Mouse (Mus musculus) adrenal gland, adult 2 months (tissue): ENCODE measurements at regions not wholly inside any gene's neighbourhood (a gene's known extent, or its start where the extent isn't known, plus 50 kb on each side); places are given as distances from the start of the nearest gene placed in this dataset.

Experiments used
- DNase-seq: peaks from one replicate; pipeline ENCODE4 v3.0.0; 2021

DNA sequence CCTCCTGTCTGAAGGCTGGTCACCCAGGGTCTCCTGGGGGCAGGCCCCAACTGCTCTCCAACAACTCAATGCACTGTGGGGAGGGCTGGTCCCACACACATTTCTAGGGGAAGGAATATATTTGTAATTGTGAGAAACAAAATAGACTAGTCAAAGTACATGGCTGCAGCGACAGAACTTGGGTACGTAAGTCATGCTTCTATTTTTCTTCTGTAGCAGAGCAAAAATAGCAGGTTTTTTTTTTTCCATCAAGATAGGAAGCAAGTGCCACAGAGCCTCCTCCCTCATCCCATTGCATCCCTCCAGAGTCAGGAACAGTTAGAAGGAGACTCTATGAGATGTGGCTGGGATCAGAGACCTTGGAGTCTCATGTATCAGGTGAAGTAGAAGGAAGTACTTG lies 124.9 kb upstream of the Tnr start:
- no peak for DNase-seq

DNA sequence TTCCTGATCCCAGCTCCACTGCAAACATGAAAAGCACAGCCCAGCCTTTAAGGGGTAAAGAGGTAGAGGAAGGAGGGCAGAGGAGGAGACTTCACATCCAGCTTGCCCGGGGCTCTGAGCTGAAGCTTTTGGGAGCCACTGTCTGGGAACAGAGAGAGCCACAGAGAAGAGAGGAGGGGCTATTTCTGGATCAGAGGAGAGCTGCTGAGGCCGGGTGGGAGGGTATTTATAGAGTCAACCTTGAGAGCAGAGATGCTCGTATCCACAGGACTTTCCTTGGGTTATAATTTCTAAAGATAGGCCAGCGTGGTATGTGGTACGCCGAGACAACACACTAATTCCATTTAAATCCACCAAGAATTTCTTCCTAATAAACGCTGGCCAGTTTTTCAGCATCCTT lies 117.3 kb upstream of the Tnr start:
- DNase-seq = no peak

DNA sequence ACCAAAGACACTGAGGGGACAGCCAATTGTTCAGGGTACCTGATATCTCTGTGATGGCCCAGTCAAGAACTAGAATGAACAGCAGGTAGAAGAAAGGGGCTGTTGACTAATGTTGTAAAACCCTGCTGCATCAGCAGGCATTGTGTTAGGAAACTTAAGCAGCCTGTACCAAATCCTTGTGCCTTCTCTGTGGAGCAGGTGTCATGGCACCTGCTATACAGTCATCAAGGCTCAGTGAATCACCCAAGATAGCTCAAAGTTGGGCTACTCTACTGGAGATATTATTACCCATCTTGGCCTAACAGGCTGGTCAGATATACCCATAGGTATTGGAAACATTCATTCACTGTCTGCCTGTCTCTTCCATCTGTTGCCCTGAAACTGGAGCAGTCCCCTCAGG lies 116.8 kb upstream of the Tnr start:
- no peak for DNase-seq

DNA sequence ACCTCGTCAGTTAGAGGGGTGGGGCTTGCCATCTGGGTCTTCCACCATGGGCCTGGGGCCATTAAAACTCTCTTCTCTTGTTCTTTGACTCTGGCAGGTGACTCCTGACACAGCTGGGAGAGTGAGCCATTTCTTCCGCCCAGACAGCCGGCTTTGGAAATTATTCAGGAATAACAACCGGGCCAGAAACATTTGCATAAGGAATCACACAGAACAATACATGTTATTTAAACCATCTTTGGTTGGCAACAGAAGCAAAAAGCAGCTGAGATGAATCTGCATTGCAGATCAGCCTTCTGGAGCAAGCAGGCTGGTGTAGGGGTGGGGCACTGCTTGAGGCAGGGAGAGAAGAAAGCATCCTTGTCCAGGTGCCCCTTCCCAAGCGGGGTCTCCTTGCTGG lies 110.2 kb upstream of the Tnr start:
- DNase-seq = no peak

GRCm38 (mm10) chr1:159415656-159416055 lies 107.9 kb upstream of the Tnr start:
- no peak for DNase-seq

- peak; percentile 61 for DNase-seq
These were observed 106.4 kb upstream of the Tnr start for GRCm38 (mm10) chr1:159417176-159417575.

DNA sequence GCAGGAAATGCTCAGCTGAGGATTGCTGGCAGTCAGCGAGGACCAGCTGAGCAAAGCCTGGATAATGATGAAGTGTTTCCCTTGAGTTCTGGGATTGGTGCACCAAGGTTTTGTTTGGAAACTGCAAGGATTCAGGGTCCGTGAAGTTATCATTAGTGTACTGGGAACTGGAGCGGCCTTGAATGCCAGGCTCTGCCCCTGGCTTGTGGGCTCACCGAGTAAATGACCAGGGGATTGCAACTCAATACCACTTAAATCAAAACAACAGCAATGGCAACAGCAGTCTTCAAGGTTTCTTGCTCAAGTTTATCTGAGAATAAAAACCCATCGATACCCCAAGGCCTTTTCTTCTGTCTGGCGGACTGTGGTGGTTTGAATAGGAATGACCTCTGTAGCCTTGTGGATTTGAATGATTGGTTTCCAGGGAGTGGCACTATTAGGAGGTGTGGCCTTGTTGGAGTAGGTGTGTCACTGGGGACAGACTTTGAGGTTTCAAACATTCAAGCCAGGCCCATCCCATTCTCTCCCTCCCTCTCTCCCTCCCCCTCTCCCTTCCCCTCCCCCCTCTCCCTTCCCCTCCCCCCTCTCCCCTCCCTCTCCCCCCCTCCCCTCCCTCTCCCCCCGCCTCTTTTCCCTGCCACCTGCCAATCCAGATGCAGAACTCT lies 104.1 kb upstream of the Tnr start:
- peak; percentile 35 for DNase-seq

DNA sequence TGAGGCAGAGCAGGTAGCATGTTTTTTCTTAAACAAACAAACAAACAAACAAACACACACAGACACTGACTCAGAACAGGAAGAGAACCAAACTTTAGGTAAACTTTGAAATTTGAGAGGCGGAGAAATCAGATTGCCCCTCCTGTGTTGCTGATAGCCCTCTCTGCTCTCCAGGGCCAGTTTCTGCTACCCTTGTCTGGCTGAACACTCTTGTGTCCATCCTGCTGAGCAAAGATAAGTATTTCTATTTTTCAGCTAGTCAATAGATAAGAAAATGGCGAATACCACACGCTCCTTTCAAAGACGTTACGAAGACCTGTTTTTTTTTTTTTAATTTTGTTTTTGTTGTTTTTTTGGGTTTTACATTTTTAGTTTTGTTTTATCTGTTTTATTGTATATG lies 103.4 kb upstream of the Tnr start:
- DNase-seq = no peak

DNA sequence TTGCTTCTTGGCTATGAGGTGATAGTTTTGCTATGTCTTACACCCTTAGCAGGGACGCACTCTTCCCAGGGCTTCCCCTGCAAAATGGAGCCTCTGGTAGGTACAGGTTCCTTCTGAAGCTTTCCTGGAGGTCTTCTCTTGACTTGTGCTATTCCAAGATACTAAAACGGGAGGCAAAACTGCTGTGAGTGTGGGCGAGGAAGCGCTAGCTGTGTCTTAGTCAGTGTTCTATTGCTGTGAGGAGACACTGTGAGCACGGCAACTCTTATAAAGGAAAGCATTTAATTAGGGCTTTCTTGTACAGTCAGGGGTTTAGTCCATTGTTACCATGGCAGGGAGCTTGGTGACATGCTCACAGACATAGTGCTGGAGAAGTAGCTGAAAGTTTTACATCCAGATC lies 99.9 kb upstream of the Tnr start:
- no peak for DNase-seq

- DNase-seq = no peak
These were observed 93.6 kb upstream of the Tnr start for GRCm38 (mm10) chr1:159429926-159430325.

DNA sequence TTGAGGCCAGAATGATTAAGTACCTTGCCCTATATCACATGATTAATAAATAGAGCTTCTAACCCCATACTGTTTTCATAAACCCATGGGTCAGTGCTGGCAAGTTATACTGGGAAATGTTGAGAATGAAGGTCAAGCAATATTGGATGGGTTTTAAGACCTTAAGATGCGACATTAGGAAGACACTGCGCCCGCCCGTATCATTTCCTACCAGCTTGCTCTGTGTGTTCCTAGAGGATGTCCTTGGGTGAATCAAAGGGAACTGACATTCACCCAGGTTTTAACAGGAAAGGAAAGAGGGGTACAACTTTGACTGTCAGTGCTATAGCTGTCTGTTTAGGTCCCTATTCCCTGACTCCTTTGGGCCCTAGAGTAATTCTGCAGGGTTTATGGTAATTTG lies 90.0 kb upstream of the Tnr start:
- no peak for DNase-seq

GRCm38 (mm10) chr1:159440770-159441169 lies 82.8 kb upstream of the Tnr start:
- no peak for DNase-seq

DNA sequence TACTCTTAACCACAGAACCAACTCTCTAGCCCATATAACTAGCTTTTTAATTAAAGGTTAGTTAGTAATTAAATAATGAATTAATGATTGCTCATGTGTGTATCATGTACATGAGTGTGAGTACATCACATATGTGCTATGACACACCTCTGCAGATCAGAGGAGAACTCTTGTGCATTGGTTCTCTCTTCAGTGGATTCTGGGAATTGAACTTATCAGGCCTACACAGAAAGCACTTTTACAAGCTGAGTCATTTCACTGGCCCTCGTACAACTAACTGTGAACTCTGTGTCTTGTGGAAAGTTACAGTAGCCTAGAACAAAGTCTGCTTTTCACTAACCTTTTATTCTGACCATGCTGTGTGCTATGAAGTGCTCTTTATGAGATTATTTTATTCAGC lies 79.5 kb upstream of the Tnr start:
- DNase-seq = no peak

- no peak for DNase-seq
These were observed 78.1 kb upstream of the Tnr start for GRCm38 (mm10) chr1:159445465-159445864.

DNA sequence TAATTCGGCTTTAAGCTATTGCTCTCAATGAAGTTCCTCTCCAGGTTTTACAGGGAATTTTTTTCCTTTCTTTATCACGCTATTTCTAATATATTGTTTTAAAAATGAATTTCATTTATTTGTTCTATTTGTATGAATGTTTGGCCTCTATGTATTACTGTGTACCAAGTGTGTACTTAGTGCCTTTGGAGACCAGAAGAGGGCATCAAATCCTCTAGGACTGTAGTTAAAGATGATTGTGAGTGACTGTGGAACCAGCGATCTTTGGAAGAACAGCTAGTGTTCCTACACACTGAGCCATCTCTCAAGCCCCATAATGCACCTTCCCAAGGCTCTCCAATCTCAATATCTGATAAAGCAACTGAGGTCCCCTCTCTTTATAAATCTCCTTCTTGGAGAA lies 72.1 kb upstream of the Tnr start:
- no peak for DNase-seq

DNA sequence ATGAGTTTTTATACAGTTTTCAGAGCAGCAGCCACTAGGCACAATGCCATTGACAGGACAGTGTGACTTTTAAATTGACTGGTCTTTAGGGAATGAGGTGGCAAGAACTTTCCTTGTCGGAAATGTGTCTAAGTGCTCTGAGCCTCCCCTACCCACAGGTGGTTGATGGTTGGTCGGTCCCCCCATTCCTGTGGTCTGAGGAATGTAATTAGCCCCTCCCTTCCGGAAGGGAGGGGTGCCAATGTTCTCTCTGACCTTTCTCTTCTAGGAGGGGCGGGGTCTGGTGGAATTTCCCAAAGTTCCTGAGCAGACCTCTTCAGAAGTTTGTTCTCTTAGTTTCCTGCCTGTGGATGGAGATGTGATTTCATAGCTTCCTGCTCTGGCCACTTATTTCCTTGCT lies 62.7 kb upstream of the Tnr start:
- no peak for DNase-seq

DNA sequence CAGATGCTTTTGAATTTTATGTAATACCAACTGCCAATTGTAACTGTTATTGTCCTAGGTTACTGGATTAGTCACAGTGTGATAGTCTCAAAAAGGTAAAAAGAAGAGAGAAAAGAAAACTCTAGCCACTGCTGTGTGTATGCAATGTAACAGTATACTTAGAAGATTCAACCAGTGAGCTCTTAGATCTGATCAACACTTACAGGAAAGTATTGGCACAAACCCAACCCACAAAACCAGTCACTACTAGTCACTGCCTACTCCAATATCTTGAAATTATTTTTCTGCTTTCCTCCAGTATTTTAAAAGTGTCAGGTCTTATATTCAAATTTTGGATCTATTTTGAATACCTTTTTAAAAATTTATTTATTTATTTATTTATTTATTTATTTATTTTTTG lies 52.6 kb upstream of the Tnr start:
- DNase-seq = no peak
